Mouse (Mus musculus) megakaryocyte, embryonic 14.5 days (primary cell): ENCODE results near the gene G6pd2. TPM values are rescaled to one million over a fixed set of nuclear protein-coding genes. Genes with fewer than 3 reads are reported as not detected.

ENCODE experiments used
- H3K27me3 ChIP-seq: replicated peaks from 2 replicates; pipeline ENCODE3; 2012; ENCODE audit warnings: inconsistent platforms
- H3K36me3 ChIP-seq: replicated peaks from 2 replicates; pipeline ENCODE3; 2012; ENCODE audit warnings: low read length, inconsistent platforms, mixed read lengths
- H3K4me1 ChIP-seq: 2 replicates; pipeline ENCODE4 v1.6.1; 2012; ENCODE audit warnings: inconsistent platforms
- H3K4me3 ChIP-seq: replicated peaks from 2 replicates; pipeline ENCODE3; 2012; ENCODE audit warnings: moderate library complexity, mild to moderate bottlenecking, inconsistent platforms
- H3K9me3 ChIP-seq: 2 replicates; pipeline ENCODE4 v1.6.1; 2012; ENCODE audit warnings: inconsistent platforms
- FLI1 ChIP-seq: IDR thresholded peaks from 2 replicates; pipeline ENCODE4 v1.6.1; 2012; ENCODE audit warnings: low read length, inconsistent platforms, mixed read lengths
- GATA1 ChIP-seq: IDR thresholded peaks from 3 replicates; pipeline ENCODE4 v1.6.1; 2012; ENCODE audit warnings: mixed read lengths, low read length, inconsistent platforms, borderline replicate concordance
- polyA plus RNA-seq: library from polyadenylated mRNA; stranded (reverse); fragments of >175 nt; gene quantifications from 2 replicates; pipeline ENCODE4 v1.2.3, GENCODE M21; 2012; ENCODE audit warnings: low replicate concordance; ENCODE audit not compliant: insufficient read depth

Gene G6pd2
- not detected in 2 replicates for polyA plus RNA-seq

DNA sequence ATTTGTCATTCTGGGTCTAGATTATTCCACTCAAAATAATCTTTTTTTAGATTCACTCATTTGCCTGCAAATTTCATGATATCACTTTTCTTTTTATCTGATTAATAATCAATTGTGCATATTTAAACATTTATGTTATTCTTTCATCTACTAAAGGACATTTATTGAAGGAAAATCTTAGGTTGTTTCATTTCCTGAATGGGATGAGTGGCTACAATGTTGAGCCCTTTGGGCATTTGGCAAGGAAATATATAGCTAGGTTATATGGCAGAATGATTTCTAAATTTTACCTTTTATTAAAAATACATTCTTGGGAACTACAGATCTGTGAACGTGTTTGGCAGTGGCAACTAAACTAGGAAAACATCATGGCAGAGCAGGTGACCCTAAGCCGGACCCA is at the start of gene G6pd2:
TSS of gene G6pd2 (plus strand) at position 301 of the 400 bp plus-strand sequence.
- H3K4me3 ChIP-seq, result no peak within 1 kb of the TSS
- H3K4me1 ChIP-seq, result no peaks in the 10 kb centered on the region
- no peak for TF ChIP-seq FLI1
- no peak for TF ChIP-seq GATA1
- H3K9me3 ChIP-seq, result peaks cover 20% of the 10 kb centered on the region
- H3K27me3 ChIP-seq, result no peaks in the 10 kb centered on the region
- H3K36me3 ChIP-seq, result no peaks in the 10 kb centered on the region

DNA sequence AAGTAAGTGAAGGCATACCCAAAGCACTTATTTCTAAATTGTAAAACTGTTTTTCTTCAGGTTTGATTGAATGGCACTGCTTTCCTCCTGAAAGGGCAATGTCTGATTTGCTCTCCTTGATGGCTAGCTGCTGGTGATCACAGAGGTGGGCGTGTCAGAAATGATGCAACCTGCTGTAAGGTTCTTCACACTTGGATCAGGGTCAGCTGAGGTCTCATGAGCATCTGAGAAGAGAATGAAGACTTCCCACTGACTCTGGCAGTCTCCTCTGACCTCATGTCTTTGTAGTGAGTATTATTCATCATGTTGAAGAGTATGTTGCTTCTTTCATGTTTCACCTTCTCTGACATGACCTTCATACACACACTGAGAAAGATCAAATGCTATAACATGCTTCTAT is 44.4 kb upstream of the G6pd2 start:
- no peak overlapping the region for H3K4me3 ChIP-seq
- no peak for TF ChIP-seq FLI1
- TF ChIP-seq GATA1, result no peak
- no peaks in the 10 kb centered on the region for H3K27me3 ChIP-seq
- H3K9me3 ChIP-seq, result no peaks in the 10 kb centered on the region
- H3K36me3 ChIP-seq, result no peaks in the 10 kb centered on the region
- H3K4me1 ChIP-seq, result no peaks in the 10 kb centered on the region

DNA sequence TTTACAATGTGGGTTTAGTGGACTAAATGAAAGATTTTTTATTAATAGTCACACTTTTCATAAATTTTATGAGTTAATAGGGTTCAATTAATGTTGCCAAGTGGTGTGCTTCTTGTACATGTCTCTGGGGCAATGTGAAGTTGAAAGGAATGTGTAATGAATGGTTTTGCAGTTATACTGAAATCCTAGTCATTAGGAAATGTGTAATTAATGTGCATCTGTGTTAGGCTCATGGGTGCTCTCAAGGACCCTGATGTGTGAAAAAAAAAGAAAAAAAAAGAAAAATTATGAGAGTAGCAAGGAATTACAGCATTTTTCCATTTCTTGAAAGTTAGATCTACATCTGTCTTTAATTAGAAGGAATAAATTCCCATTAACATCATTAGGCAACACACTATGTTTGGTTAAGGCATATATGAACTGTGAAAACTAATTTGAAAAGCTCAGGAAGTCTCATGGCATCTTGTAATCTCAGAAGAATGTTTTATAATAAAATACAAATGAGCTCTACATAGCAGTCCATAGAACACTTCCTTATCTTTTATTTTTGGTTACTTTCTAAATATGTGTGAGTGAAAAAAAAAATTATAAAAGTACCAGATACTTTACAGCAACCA is 24.4 kb downstream of the G6pd2 start:
- Histone ChIP-seq H3K4me3 (no peak overlapping the region), H3K9me3 (no peaks in the 10 kb centered on the region), H3K36me3 (no peaks in the 10 kb centered on the region), H3K4me1 (no peaks in the 10 kb centered on the region), H3K27me3 (no peaks in the 10 kb centered on the region)
- TF ChIP-seq FLI1 (no peak), GATA1 (no peak)

DNA sequence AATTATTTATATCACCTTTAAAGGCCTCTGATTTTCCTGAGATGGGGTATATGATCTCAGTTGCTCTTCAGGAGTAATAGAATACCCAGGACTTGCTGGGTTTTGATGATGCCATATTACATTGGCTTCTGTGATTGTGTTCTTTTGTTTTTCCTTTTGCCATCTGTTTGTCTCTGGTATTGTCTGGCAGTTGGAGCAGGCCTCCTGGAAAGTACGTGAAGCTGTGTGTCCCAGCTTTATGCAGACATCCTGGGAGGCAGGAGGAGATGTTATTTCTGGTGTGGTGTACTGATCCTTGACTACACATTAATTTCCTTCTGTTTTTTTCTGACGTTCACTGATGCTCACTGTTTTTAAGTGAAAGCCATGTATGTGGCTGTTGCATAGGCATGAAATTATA is 35.3 kb downstream of the G6pd2 start:
- Histone ChIP-seq H3K9me3 (peaks cover 4% of the 10 kb centered on the region; the same call in 1 of the 2 replicates), H3K27me3 (no peaks in the 10 kb centered on the region), H3K4me3 (no peak overlapping the region), H3K36me3 (no peaks in the 10 kb centered on the region), H3K4me1 (no peaks in the 10 kb centered on the region)
- no peak for TF ChIP-seq GATA1
- no peak for TF ChIP-seq FLI1
